Mouse (Mus musculus): ENCODE results near the gene Lmod3.

DNA sequence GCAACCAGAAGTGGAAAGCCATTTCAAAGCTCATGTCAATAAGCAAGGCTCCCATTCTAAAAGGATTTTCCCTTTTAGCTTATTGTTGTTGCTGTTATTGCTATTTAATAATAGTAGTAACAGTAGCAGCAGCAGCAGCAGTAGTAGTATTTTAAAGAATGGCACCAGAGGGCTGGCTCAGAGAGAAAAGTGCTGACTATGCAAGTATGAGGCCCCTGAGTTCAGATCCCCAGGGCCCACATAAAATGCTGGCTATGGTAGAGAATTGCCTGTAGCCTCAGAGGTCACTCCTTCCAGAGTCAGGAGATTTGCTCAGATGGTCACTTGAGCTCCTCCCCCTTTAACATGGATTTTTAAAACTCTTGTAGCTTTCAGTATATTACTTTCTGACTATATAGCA is 7.4 kb downstream of the Lmod3 start:
- TF ChIP-seq CTCF (IDR thresholded peaks at IDR 0.05; ENCODE audit: low read depth, low read length) (no peak), POLR2A (IDR thresholded peaks at IDR 0.05; ENCODE audit: borderline replicate concordance, low read depth, low read length) (no peak)

All from bone marrow macrophage, adult 2 months (primary cell).